Mouse (Mus musculus): ENCODE measurements around the gene Olfr1465. TPM values are rescaled to one million over a fixed set of nuclear protein-coding genes. Genes with fewer than 3 reads are reported as not detected.

The Olfr1465 gene
- polyA plus RNA-seq (2015; fragmentation: Nextera tagmentation; extraction: Ambion mirVana) = not detected in 2 replicates

DNA sequence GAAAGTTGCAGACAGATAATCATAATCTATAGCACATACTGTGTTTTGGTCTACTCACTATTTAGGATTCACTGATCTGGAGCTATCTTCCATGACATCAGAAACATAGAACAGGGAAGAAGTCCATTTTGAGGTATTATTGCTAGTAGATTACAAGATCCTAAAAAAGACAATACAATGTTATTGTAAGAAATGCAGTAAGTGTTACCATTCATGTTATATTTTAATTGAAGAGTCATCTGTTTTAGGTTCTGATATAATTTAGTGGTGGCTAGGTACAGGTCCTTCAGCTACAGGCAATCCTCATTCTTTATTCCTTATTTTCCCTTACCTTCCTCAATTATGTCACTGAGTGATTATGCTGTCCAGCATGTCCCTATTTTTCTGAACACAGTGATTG lies at the start of gene Olfr1465:
TSS of gene Olfr1465 (minus strand) at position 101 of the 400 bp plus-strand sequence.
- Histone ChIP-seq H3K27me3 (no peaks in the 10 kb centered on the region), H3K9ac (no peak within 1 kb of the TSS), H3K4me2 (no peak within 1 kb of the TSS), H3K4me1 (no peaks in the 10 kb centered on the region), H3K36me3 (no peaks in the 10 kb centered on the region), H3K27ac (no peak within 1 kb of the TSS), H3K4me3 (no peak within 1 kb of the TSS), H3K9me3 (peaks cover 3% of the 10 kb centered on the region; the same call in 1 of the 2 replicates)
- ATAC-seq (ENCODE audit: insufficient number of reproducible peaks, insufficient read depth, low FRiP score, low TSS enrichment, low read depth) = no peak

DNA sequence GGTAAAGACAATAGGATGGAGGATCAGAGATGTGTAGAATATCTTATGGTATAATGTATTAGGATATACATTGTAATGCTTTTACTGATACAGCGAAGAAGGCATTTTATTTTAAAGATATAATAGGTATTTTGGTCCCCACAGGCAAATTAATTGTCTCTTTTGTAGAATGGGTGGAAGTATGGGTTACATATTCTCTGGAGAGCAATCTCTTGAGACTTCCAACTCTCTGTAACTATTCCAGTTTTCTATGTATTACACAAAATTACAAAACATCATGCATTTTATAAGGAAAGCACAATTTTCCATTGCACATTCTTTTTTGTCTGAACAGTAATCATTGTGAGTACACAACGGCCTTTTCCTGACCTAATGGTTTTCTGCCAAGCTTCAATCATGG lies 46.6 kb upstream of the Olfr1465 start, which contains the start of gene Olfr1467:
TSS of gene Olfr1467 (plus strand) at position 301 of the 400 bp plus-strand sequence.
- no peak for ATAC-seq (ENCODE audit: insufficient number of reproducible peaks, insufficient read depth, low FRiP score, low TSS enrichment, low read depth)
- no peaks in the 10 kb centered on the region for H3K4me1 ChIP-seq
- WGBS = 64% methylated on average over 2 of the region's 2 CpGs
- no peak within 1 kb of the TSS for H3K9ac ChIP-seq
- H3K27me3 ChIP-seq = no peaks in the 10 kb centered on the region
- no peak within 1 kb of the TSS for H3K27ac ChIP-seq
- no peak within 1 kb of the TSS for H3K4me2 ChIP-seq
- H3K36me3 ChIP-seq = no peaks in the 10 kb centered on the region
- H3K9me3 ChIP-seq = peaks cover 9% of the 10 kb centered on the region
- no peak within 1 kb of the TSS for H3K4me3 ChIP-seq

DNA sequence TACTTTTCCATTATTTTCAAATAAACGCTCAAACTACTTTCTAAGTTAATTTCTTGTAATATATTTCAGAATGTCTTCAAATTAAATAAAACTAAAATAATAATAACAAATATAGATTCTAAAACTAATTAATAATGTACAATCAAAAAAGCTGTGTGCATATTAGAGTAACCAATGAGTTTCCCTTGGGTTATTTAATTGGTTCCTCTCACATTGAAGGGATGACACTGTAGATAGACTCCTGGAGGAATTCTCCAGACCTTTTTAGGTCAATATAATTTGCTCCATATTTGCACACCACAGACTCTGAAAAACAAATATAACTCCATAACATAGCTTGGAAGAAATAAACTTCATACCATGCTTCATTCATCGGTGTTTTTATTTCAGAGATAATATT lies 23.2 kb upstream of the Olfr1465 start, which contains the start of gene Olfr1466:
TSS of gene Olfr1466 (plus strand) at position 301 of the 400 bp plus-strand sequence.
- Histone ChIP-seq H3K9ac (no peak within 1 kb of the TSS), H3K27ac (no peak within 1 kb of the TSS), H3K36me3 (no peaks in the 10 kb centered on the region), H3K4me1 (no peaks in the 10 kb centered on the region), H3K4me2 (no peak within 1 kb of the TSS), H3K4me3 (no peak within 1 kb of the TSS), H3K9me3 (peaks cover 10% of the 10 kb centered on the region; the same call in 1 of the 2 replicates), H3K27me3 (no peaks in the 10 kb centered on the region)
- ATAC-seq (ENCODE audit: insufficient number of reproducible peaks, insufficient read depth, low FRiP score, low TSS enrichment, low read depth) = no peak
- 93% methylated on average over 2 of the region's 2 CpGs for WGBS

Other genes starting within 250 kb of the Olfr1465 start
- gene Olfr1457, start 217.7 kb downstream of the Olfr1465 start, polyA plus RNA-seq (2015; fragmentation: Nextera tagmentation; extraction: Ambion mirVana) = not detected in 2 replicates
- not detected in 2 replicates for gene Olfr1458, start 208.8 kb downstream of the Olfr1465 start, polyA plus RNA-seq (2015; fragmentation: Nextera tagmentation; extraction: Ambion mirVana)
- not detected in 2 replicates for gene Olfr1459, start 166.0 kb downstream of the Olfr1465 start, polyA plus RNA-seq (2015; fragmentation: Nextera tagmentation; extraction: Ambion mirVana)
- gene Olfr1461, start 152.5 kb downstream of the Olfr1465 start, polyA plus RNA-seq (2015; fragmentation: Nextera tagmentation; extraction: Ambion mirVana) = not detected in 2 replicates
- gene Olfr1462, start 129.8 kb downstream of the Olfr1465 start, polyA plus RNA-seq (2015; fragmentation: Nextera tagmentation; extraction: Ambion mirVana) = not detected in 2 replicates
- gene Olfr1463, start 84.2 kb downstream of the Olfr1465 start, polyA plus RNA-seq (2015; fragmentation: Nextera tagmentation; extraction: Ambion mirVana) = not detected in 2 replicates
- gene Olfr1466, start 23.3 kb upstream of the Olfr1465 start, polyA plus RNA-seq (2015; fragmentation: Nextera tagmentation; extraction: Ambion mirVana) = not detected in 2 replicates
- gene Olfr1467, start 46.7 kb upstream of the Olfr1465 start, polyA plus RNA-seq (2015; fragmentation: Nextera tagmentation; extraction: Ambion mirVana) = not detected in 2 replicates
- gene Olfr1469, start 92.3 kb upstream of the Olfr1465 start, polyA plus RNA-seq (2015; fragmentation: Nextera tagmentation; extraction: Ambion mirVana) = not detected in 2 replicates
- not detected in 2 replicates for gene Olfr1471, start 127.9 kb upstream of the Olfr1465 start, polyA plus RNA-seq (2015; fragmentation: Nextera tagmentation; extraction: Ambion mirVana)
- not detected in 2 replicates for gene Olfr1472, start 140.5 kb upstream of the Olfr1465 start, polyA plus RNA-seq (2015; fragmentation: Nextera tagmentation; extraction: Ambion mirVana)
- not detected in 2 replicates for gene Olfr1474, start 154.0 kb upstream of the Olfr1465 start, polyA plus RNA-seq (2015; fragmentation: Nextera tagmentation; extraction: Ambion mirVana)
- not detected in 2 replicates for gene Olfr1475, start 164.7 kb upstream of the Olfr1465 start, polyA plus RNA-seq (2015; fragmentation: Nextera tagmentation; extraction: Ambion mirVana)
- gene Olfr1477, start 185.0 kb upstream of the Olfr1465 start, polyA plus RNA-seq (2015; fragmentation: Nextera tagmentation; extraction: Ambion mirVana) = not detected in 2 replicates
- gene Olfr1480, start 212.4 kb upstream of the Olfr1465 start, polyA plus RNA-seq (2015; fragmentation: Nextera tagmentation; extraction: Ambion mirVana) = not detected in 2 replicates